Mouse (Mus musculus): ENCODE measurements around the gene Qsox1. TPM values are rescaled to one million over a fixed set of nuclear protein-coding genes. Genes with fewer than 3 reads are reported as not detected.

Gene Qsox1
- polyA plus RNA-seq (2015; fragmentation: Nextera tagmentation; extraction: Ambion mirVana): 26.2 and 29.2 TPM in 2 replicates

- Histone ChIP-seq H3K4me2 (peak within 1 kb of the TSS; percentile 91), H3K9me3 (no peaks in the 10 kb centered on the region), H3K4me1 (peaks cover 40% of the 10 kb centered on the region), H3K4me3 (peak within 1 kb of the TSS; percentile 83), H3K27ac (replicated peaks) (peak within 1 kb of the TSS; percentile 61), H3K27me3 (replicated peaks) (no peaks in the 10 kb centered on the region), H3K36me3 (no peaks in the 10 kb centered on the region), H3K9ac (peak within 1 kb of the TSS; percentile 86)
- WGBS: under 1% methylated on average over 67 of the region's 67 CpGs
- ATAC-seq (ENCODE audit: extremely low read depth, insufficient number of reproducible peaks, low FRiP score, low TSS enrichment): peak; percentile 92
These were observed at the start of gene Qsox1 for GRCm38 (mm10) chr1:155812581-155813499. Qsox1 (minus strand) TSS chr1:155812889.

- Histone ChIP-seq H3K36me3 (peaks cover 86% of the 10 kb centered on the region), H3K27me3 (replicated peaks) (no peaks in the 10 kb centered on the region)
These were observed 42.4 kb upstream of the Qsox1 start for GRCm38 (mm10) chr1:155854926-155855702.

GRCm38 (mm10) chr1:155853009-155853408, 40.3 kb upstream of the Qsox1 start:
- Histone ChIP-seq H3K27ac (replicated peaks) (no peak overlapping the region), H3K9ac (no peak overlapping the region), H3K4me2 (no peak overlapping the region), H3K36me3 (peaks cover 84% of the 10 kb centered on the region), H3K9me3 (no peaks in the 10 kb centered on the region), H3K27me3 (replicated peaks) (no peaks in the 10 kb centered on the region), H3K4me1 (no peaks in the 10 kb centered on the region), H3K4me3 (no peak overlapping the region)
- no peak for ATAC-seq (ENCODE audit: extremely low read depth, insufficient number of reproducible peaks, low FRiP score, low TSS enrichment)
- WGBS: 80% methylated on average over 5 of the region's 5 CpGs

More at GRCm38 (mm10) chr1:155854926-155855702, 42.4 kb upstream of the Qsox1 start:
- Histone ChIP-seq H3K4me2 (no peak overlapping the region), H3K9ac (no peak overlapping the region), H3K4me3 (no peak overlapping the region), H3K9me3 (no peaks in the 10 kb centered on the region), H3K27ac (replicated peaks) (no peak overlapping the region), H3K4me1 (no peaks in the 10 kb centered on the region)
- no peak for ATAC-seq (ENCODE audit: extremely low read depth, insufficient number of reproducible peaks, low FRiP score, low TSS enrichment)
- WGBS: 82% methylated on average over 7 of the region's 7 CpGs

- Histone ChIP-seq H3K4me2 (no peak overlapping the region), H3K27ac (replicated peaks) (peak overlapping the region; percentile 34; the same call in 1 of the 2 replicates), H3K9ac (no peak overlapping the region), H3K9me3 (no peaks in the 10 kb centered on the region), H3K4me1 (peaks cover 18% of the 10 kb centered on the region), H3K4me3 (no peak overlapping the region), H3K27me3 (replicated peaks) (no peaks in the 10 kb centered on the region), H3K36me3 (peaks cover 42% of the 10 kb centered on the region)
- WGBS: 62% methylated on average over 5 of the region's 5 CpGs
- ATAC-seq (ENCODE audit: extremely low read depth, insufficient number of reproducible peaks, low FRiP score, low TSS enrichment): no peak
These were observed 31.5 kb upstream of the Qsox1 start for GRCm38 (mm10) chr1:155844235-155844634.

GRCm38 (mm10) chr1:155843538-155843937, 30.8 kb upstream of the Qsox1 start:
- Histone ChIP-seq H3K9ac (no peak overlapping the region), H3K9me3 (no peaks in the 10 kb centered on the region), H3K36me3 (peaks cover 36% of the 10 kb centered on the region), H3K27ac (replicated peaks) (0 out of 2 replicates have a peak overlapping the region, but pooled peaks have one; percentile 34), H3K4me2 (no peak overlapping the region), H3K4me1 (peaks cover 18% of the 10 kb centered on the region), H3K27me3 (replicated peaks) (no peaks in the 10 kb centered on the region), H3K4me3 (no peak overlapping the region)
- WGBS: 72% methylated on average over 4 of the region's 4 CpGs
- no peak for ATAC-seq (ENCODE audit: extremely low read depth, insufficient number of reproducible peaks, low FRiP score, low TSS enrichment)

GRCm38 (mm10) chr1:155835667-155836066, 23.0 kb upstream of the Qsox1 start:
- Histone ChIP-seq H3K27ac (replicated peaks) (no peak overlapping the region), H3K9ac (no peak overlapping the region), H3K27me3 (replicated peaks) (no peaks in the 10 kb centered on the region), H3K9me3 (no peaks in the 10 kb centered on the region), H3K4me2 (no peak overlapping the region), H3K36me3 (peaks cover 5% of the 10 kb centered on the region; the same call in 1 of the 2 replicates), H3K4me3 (no peak overlapping the region), H3K4me1 (no peaks in the 10 kb centered on the region)
- no peak for ATAC-seq (ENCODE audit: extremely low read depth, insufficient number of reproducible peaks, low FRiP score, low TSS enrichment)
- 45% methylated on average over 2 of the region's 2 CpGs for WGBS

GRCm38 (mm10) chr1:155833610-155834009, 20.9 kb upstream of the Qsox1 start:
- 87% methylated on average over 9 of the region's 9 CpGs for whole genome bisulfite sequencing
- H3K9ac ChIP-seq: no peak overlapping the region
- ATAC-seq (ENCODE audit: extremely low read depth, insufficient number of reproducible peaks, low FRiP score, low TSS enrichment): no peak

GRCm38 (mm10) chr1:155831958-155832357, 19.3 kb upstream of the Qsox1 start:
- ATAC-seq (ENCODE audit: extremely low read depth, insufficient number of reproducible peaks, low FRiP score, low TSS enrichment): no peak
- 80% methylated on average over 3 of the region's 3 CpGs for WGBS
- Histone ChIP-seq H3K9me3 (no peaks in the 10 kb centered on the region), H3K9ac (no peak overlapping the region), H3K4me1 (no peaks in the 10 kb centered on the region), H3K36me3 (no peaks in the 10 kb centered on the region), H3K4me2 (no peak overlapping the region), H3K4me3 (no peak overlapping the region), H3K27ac (replicated peaks) (no peak overlapping the region), H3K27me3 (replicated peaks) (no peaks in the 10 kb centered on the region)

More at GRCm38 (mm10) chr1:155833610-155834009, 20.9 kb upstream of the Qsox1 start:
- no peaks in the 10 kb centered on the region for H3K27me3 ChIP-seq (replicated peaks)
- no peaks in the 10 kb centered on the region for H3K4me1 ChIP-seq
- no peaks in the 10 kb centered on the region for H3K36me3 ChIP-seq
- no peak overlapping the region for H3K27ac ChIP-seq (replicated peaks)
- no peaks in the 10 kb centered on the region for H3K9me3 ChIP-seq
- H3K4me2 ChIP-seq: no peak overlapping the region
- H3K4me3 ChIP-seq: no peak overlapping the region

- no peaks in the 10 kb centered on the region for H3K4me1 ChIP-seq
- no peaks in the 10 kb centered on the region for H3K36me3 ChIP-seq
- no peaks in the 10 kb centered on the region for H3K27me3 ChIP-seq (replicated peaks)
- H3K9me3 ChIP-seq: no peaks in the 10 kb centered on the region
- no peak for ATAC-seq (ENCODE audit: extremely low read depth, insufficient number of reproducible peaks, low FRiP score, low TSS enrichment)
- WGBS: 61% methylated on average over 6 of the region's 6 CpGs
- no peak overlapping the region for H3K4me3 ChIP-seq
- no peak overlapping the region for H3K9ac ChIP-seq
- H3K27ac ChIP-seq (replicated peaks): no peak overlapping the region
- no peak overlapping the region for H3K4me2 ChIP-seq
These were observed 18.2 kb upstream of the Qsox1 start for GRCm38 (mm10) chr1:155830861-155831260.

- no peaks in the 10 kb centered on the region for H3K4me1 ChIP-seq
- ATAC-seq (ENCODE audit: extremely low read depth, insufficient number of reproducible peaks, low FRiP score, low TSS enrichment): no peak
- no peak overlapping the region for H3K4me2 ChIP-seq
- H3K36me3 ChIP-seq: no peaks in the 10 kb centered on the region
- no peak overlapping the region for H3K9ac ChIP-seq
- H3K4me3 ChIP-seq: no peak overlapping the region
- H3K27me3 ChIP-seq (replicated peaks): no peaks in the 10 kb centered on the region
- WGBS: 42% methylated on average over 8 of the region's 8 CpGs
- H3K9me3 ChIP-seq: no peaks in the 10 kb centered on the region
- H3K27ac ChIP-seq (replicated peaks): no peak overlapping the region
These were observed 15.1 kb upstream of the Qsox1 start for GRCm38 (mm10) chr1:155827703-155828295.
